Mouse (Mus musculus): ENCODE results near the gene Pgghg.
"Not testable (repeated sequence)": the region's sequence is repeated elsewhere in the genome, so short reads cannot be mapped to it uniquely, and the experiment has no call there.

The Pgghg gene

GRCm38 (mm10) chr7:140954733-140955071 is 13.5 kb downstream of the Pgghg start:
- DNase-seq (ENCODE audit: low spot score in 2 of 2) = no peak

- DNase-seq (ENCODE audit: low spot score in 2 of 2) = no peak
Observed at GRCm38 (mm10) chr7:140955342-140955741, 14.2 kb downstream of the Pgghg start.

GRCm38 (mm10) chr7:140955758-140956555 is 14.8 kb downstream of the Pgghg start, which contains the start of the genes Gm45717 and Ifitm2:
Gene Gm45717, minus strand, starts transcription at chr7:140955937.
Gene Ifitm2, minus strand, starts transcription at chr7:140955987.
- peak; percentile 47 to 60 for DNase-seq (ENCODE audit: low spot score in 2 of 2)

- DNase-seq (ENCODE audit: low spot score in 2 of 2) = no peak
Observed at GRCm38 (mm10) chr7:140956556-140956869, 15.3 kb downstream of the Pgghg start.

GRCm38 (mm10) chr7:140959181-140959901 is 18.1 kb downstream of the Pgghg start:
- peak in 1 of 2 experiments; percentile 34 for DNase-seq (ENCODE audit: low spot score in 2 of 2)

- no peak for DNase-seq (ENCODE audit: low spot score in 2 of 2)
Observed at GRCm38 (mm10) chr7:140960026-140960425, 18.8 kb downstream of the Pgghg start.

GRCm38 (mm10) chr7:140961416-140961815 is 20.2 kb downstream of the Pgghg start:
- DNase-seq (ENCODE audit: low spot score in 2 of 2) = no peak

- no peak for DNase-seq (ENCODE audit: low spot score in 2 of 2)
Observed at GRCm38 (mm10) chr7:140962733-140963132, 21.5 kb downstream of the Pgghg start.

GRCm38 (mm10) chr7:140966921-140967320 is 25.7 kb downstream of the Pgghg start, which contains the start of gene Ifitm1:
Gene Ifitm1, plus strand, starts transcription at chr7:140967221.
- no peak for DNase-seq (ENCODE audit: low spot score in 2 of 2)

- DNase-seq (ENCODE audit: low spot score in 2 of 2) = no peak
Observed at GRCm38 (mm10) chr7:140967862-140968591, 26.8 kb downstream of the Pgghg start.

- not testable (repeated sequence) for DNase-seq (ENCODE audit: low spot score in 2 of 2)
Observed at GRCm38 (mm10) chr7:140968710-140969109, 27.5 kb downstream of the Pgghg start.

GRCm38 (mm10) chr7:140970931-140971330 is 29.7 kb downstream of the Pgghg start:
- no peak for DNase-seq (ENCODE audit: low spot score in 2 of 2)

- DNase-seq (ENCODE audit: low spot score in 2 of 2) = no peak
Observed at GRCm38 (mm10) chr7:140971479-140972171, 30.4 kb downstream of the Pgghg start.

- no peak for DNase-seq (ENCODE audit: low spot score in 2 of 2)
Observed at GRCm38 (mm10) chr7:140973396-140974165, 32.4 kb downstream of the Pgghg start.

- DNase-seq (ENCODE audit: low spot score in 2 of 2) = no peak
Observed at GRCm38 (mm10) chr7:140974940-140975339, 33.7 kb downstream of the Pgghg start.

GRCm38 (mm10) chr7:140975465-140975864 is 34.3 kb downstream of the Pgghg start:
- no peak for DNase-seq (ENCODE audit: low spot score in 2 of 2)

GRCm38 (mm10) chr7:140976720-140977119 is 35.5 kb downstream of the Pgghg start:
- not testable (repeated sequence) for DNase-seq (ENCODE audit: low spot score in 2 of 2)

GRCm38 (mm10) chr7:140981704-140982103 is 40.5 kb downstream of the Pgghg start:
- DNase-seq (ENCODE audit: low spot score in 2 of 2) = no peak

- DNase-seq (ENCODE audit: low spot score in 2 of 2) = no peak
Observed at GRCm38 (mm10) chr7:140982971-140983370, 41.8 kb downstream of the Pgghg start.

GRCm38 (mm10) chr7:140987182-140988138 is 46.3 kb downstream of the Pgghg start:
- DNase-seq (ENCODE audit: low spot score in 2 of 2) = peak; percentile 29 to 69

Data from frontal cortex, postnatal 36 days (tissue).